Mouse (Mus musculus): ENCODE data around the gene Ptpre.

DNA sequence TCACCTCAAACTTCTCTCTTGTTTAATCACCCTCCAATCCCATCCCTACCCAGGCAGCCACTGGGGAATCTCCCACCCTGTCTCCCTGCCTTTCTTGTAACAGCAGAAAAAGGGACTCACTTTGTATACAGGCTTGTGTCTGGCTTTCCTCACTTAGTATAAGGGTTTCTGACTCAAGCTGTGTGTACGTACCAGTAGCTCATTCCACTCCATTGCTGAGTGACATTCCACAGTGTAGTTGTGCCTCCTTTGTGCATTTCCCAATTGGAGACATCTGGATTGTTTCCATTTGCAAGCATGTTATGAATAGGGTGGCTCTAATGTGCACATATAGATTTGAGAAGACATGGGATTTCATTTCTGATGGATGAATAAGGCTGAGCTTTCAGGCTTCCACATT is 23.0 kb downstream of the Ptpre start:
- no peak for TF ChIP-seq CTCF (IDR thresholded peaks at IDR 0.05; ENCODE audit: low read depth, low read length)
- no peak for TF ChIP-seq POLR2AphosphoS5 (IDR thresholded peaks at IDR 0.05; ENCODE audit: insufficient replicate concordance, low read depth, low read length)
- no peak for TF ChIP-seq GATA1 (IDR thresholded peaks at IDR 0.05; ENCODE audit: borderline replicate concordance, low read length)
